Mouse (Mus musculus): ENCODE results near the gene Usp17lb.
"Not testable (repeated sequence)": the region's sequence is repeated elsewhere in the genome, so short reads cannot be mapped to it uniquely, and the experiment has no call there.

Gene Usp17lb

GRCm38 (mm10) chr7:104842503-104842902 lies at the start of gene Usp17lb:
Gene Usp17lb, minus strand, starts transcription at chr7:104842603.
- no peak for DNase-seq (ENCODE audit: low read depth)

DNA sequence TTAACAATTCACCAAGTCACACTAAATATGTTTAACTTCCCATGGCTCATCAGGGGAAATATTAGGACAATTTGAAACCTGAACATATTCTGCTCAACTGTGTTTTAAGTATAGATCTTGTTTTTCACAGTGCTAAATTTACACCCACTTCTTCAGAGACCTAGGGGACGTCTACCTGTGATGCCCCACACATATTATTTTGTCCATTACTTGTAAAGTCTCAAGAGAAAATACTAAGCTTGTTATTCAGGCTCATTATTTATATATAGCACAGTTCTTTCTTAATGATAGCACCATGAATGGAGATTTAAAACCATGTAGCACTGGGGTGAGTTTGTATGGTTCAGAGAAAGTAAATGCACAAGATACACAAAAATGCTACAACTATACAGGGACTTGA lies 35.3 kb upstream of the Usp17lb start, which contains the start of gene Olfr665:
Gene Olfr665 (plus strand): TSS at position 301 of the 400 bp plus-strand sequence.
- no peak for DNase-seq (ENCODE audit: low read depth)

- no peak for DNase-seq (ENCODE audit: low read depth)
Observed at GRCm38 (mm10) chr7:104861381-104861780, 19.0 kb upstream of the Usp17lb start.

- DNase-seq (ENCODE audit: low read depth) = peak; percentile 23
Observed at GRCm38 (mm10) chr7:104857683-104858082, 15.3 kb upstream of the Usp17lb start.

- DNase-seq (ENCODE audit: low read depth) = not testable (repeated sequence)
Observed at GRCm38 (mm10) chr7:104856709-104857108, 14.3 kb upstream of the Usp17lb start, which contains the start of gene Usp17la. Gene Usp17la, plus strand, starts transcription at chr7:104857009.

GRCm38 (mm10) chr7:104855248-104855750 lies 12.9 kb upstream of the Usp17lb start:
- peak; percentile 90 for DNase-seq (ENCODE audit: low read depth)

GRCm38 (mm10) chr7:104851546-104851945 lies 9.1 kb upstream of the Usp17lb start:
- not testable (repeated sequence) for DNase-seq (ENCODE audit: low read depth)

GRCm38 (mm10) chr7:104843731-104844287 lies 1.4 kb upstream of the Usp17lb start:
- peak; percentile 82 for DNase-seq (ENCODE audit: low read depth)

- not testable (repeated sequence) for DNase-seq (ENCODE audit: low read depth)
Observed at GRCm38 (mm10) chr7:104810335-104810734, 32.1 kb downstream of the Usp17lb start.

- no peak for DNase-seq (ENCODE audit: low read depth)
Observed at GRCm38 (mm10) chr7:104790796-104791195, 51.6 kb downstream of the Usp17lb start.

Data from 416B (cell line).